Mouse (Mus musculus) bone marrow, adult 2 months (tissue): ENCODE measurements at regions not wholly inside any gene's neighbourhood (a gene's known extent, or its start where the extent isn't known, plus 50 kb on each side); places are given as distances from the start of the nearest gene placed in this dataset.

Experiments used
- H3K27ac ChIP-seq: fragments of 200-500 bp; 2 replicates; pipeline ENCODE4 v1.5.1; 2012; ENCODE audit warnings: low read depth, mild to moderate bottlenecking, control low read depth, inconsistent platforms, low read length; ENCODE audit not compliant: control insufficient read depth, poor library complexity, insufficient read depth
- H3K4me1 ChIP-seq: fragments of 200-500 bp; 2 replicates; pipeline ENCODE4 v1.6.1; 2011; ENCODE audit warnings: low read length; ENCODE audit not compliant: control insufficient read depth, insufficient read depth
- H3K4me3 ChIP-seq: fragments of 200-500 bp; replicated peaks from 2 replicates; pipeline ENCODE3; 2011; ENCODE audit warnings: mild to moderate bottlenecking, low read depth, low read length, control low read depth; ENCODE audit not compliant: control insufficient read depth
- CTCF ChIP-seq: fragments of 200-500 bp; IDR thresholded peaks from 2 replicates; pipeline ENCODE4 v1.5.1; 2011; ENCODE audit warnings: low read length, control low read depth; ENCODE audit not compliant: control insufficient read depth, insufficient read depth
- POLR2A ChIP-seq: fragments of 200-500 bp; IDR thresholded peaks from 2 replicates; pipeline ENCODE4 v1.6.1; 2011; ENCODE audit warnings: low read depth, mild to moderate bottlenecking, control low read depth, low read length, borderline replicate concordance; ENCODE audit not compliant: control insufficient read depth
- WGBS: fragments of 180-500 bp; shearing (Covaris S2); methylation state at CpG from one replicate; pipeline ENCODE4 v1.1.7; 2018; 5-methylcytosine and 5-hydroxymethylcytosine counted together

DNA sequence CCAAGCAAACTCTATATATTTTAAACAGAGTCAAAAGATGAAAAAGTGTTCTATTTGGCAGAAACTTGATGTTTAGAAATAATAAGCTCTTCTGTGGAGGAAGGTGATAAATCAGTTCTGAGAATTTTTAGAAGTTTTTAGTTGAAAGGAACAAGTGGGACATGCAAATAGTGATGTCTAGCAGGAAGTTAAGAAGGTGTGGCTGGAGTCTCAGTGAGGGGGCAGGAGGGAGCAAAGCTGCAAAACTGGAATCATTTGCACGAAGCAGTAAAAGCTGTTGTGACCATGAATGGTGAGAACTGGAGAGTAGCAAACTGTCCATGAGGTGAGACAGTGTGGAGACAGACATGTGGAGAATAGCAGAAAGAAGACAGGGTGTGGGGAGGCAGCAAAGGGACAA is 157.1 kb upstream of the Cxadr start:
- H3K4me3 ChIP-seq: no peak overlapping the region
- no peaks in the 10 kb centered on the region for H3K4me1 ChIP-seq
- TF ChIP-seq CTCF: no peak
- no peak for TF ChIP-seq POLR2A
- WGBS: 10% methylated on average over 1 of the region's 1 CpGs
- no peak overlapping the region for H3K27ac ChIP-seq

DNA sequence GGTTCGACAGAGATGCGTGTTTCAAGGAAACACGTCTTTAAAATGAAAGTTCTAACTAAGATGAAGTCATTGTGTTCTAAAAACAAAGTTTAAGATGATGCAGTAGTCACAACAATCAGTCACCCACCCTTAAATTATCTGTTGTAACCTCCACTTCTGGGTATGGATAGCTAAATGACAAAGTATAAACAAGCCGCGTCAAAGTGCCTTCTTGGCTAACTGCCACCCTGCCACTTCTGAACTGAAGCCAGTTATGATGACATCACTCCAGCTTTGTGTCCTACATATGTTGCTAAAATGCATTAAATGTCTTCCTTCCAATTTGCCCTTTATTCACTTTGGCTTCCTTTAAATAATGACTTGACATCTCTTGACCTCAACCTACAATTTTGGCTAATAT is 165.8 kb upstream of the Cxadr start:
- WGBS: 86% methylated on average over 5 of the region's 5 CpGs
- no peak overlapping the region for H3K4me3 ChIP-seq
- no peaks in the 10 kb centered on the region for H3K4me1 ChIP-seq
- TF ChIP-seq CTCF (no peak), POLR2A (no peak)
- no peak overlapping the region for H3K27ac ChIP-seq

DNA sequence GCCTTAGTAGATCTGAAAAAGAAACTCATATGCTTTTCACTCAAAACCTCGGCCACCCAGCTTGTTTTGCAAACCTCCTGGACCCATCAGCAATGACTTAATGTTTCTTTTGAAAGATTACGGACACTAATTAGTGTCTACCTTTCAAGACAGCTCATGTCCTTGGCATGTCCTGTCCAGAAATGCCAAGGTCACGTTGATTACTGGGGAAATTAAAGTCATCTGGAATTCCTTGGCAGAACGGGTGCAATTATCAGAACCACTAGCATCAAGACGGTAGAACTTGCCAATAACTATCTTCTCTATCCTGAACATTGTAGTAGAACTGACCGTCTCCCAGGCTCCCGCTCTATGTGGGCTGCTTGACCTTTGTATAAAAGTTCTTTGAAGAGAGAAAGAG is 166.8 kb upstream of the Cxadr start:
- TF ChIP-seq CTCF (no peak), POLR2A (no peak)
- no peak overlapping the region for H3K4me3 ChIP-seq
- no peak overlapping the region for H3K27ac ChIP-seq
- 79% methylated on average over 7 of the region's 7 CpGs for WGBS
- no peaks in the 10 kb centered on the region for H3K4me1 ChIP-seq

DNA sequence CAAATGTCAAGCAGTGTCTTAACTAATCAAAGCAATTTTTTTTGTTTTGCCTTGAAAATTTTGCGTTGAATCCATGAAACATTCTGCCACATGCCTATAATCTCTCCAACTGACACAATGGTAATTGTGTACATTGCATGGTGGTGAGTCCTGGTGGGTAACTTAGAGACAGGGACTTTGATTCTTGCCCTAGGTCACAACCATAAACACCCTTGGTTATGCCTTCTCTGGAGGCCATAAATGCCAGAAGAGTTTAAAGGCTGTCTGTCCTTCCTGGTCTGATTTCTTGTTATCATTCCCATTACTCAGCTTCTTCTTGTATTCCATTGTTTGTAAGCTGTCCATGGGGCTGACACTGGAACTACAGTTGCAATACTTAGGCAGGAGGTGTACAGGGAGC is 179.6 kb upstream of the Cxadr start:
- Histone ChIP-seq H3K27ac (no peak overlapping the region), H3K4me1 (no peaks in the 10 kb centered on the region), H3K4me3 (no peak overlapping the region)
- WGBS: 64% methylated on average over 1 of the region's 1 CpGs
- TF ChIP-seq POLR2A (no peak), CTCF (no peak)

DNA sequence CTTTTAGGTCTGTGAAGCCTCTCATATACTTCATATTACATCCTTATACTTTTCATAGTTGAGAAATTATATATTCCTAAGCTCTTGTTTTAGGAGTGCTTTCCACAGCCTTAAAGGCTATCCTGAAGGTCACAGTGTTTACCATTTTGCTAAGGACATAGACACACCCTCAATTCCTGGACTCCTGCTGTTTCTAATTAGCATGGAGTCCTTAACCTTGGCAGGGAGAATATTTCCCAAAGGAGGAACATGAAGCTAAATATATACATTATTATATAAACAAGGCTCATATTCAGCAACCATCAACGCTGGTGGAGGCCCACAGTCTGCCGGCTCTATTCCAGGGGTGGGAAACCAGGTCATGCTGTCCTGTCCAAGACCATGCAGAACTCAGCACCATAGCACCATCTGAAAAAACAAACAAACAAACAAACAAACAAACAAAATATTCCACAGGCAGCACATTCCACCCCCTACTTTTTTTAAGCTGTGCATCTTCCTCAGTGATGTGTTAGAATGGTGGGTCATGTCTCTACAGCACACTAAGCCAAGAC is 180.9 kb upstream of the Cxadr start:
- H3K4me3 ChIP-seq: no peak overlapping the region
- TF ChIP-seq CTCF (no peak), POLR2A (no peak)
- 88% methylated on average over 2 of the region's 2 CpGs for WGBS
- H3K4me1 ChIP-seq: no peaks in the 10 kb centered on the region
- no peak overlapping the region for H3K27ac ChIP-seq

DNA sequence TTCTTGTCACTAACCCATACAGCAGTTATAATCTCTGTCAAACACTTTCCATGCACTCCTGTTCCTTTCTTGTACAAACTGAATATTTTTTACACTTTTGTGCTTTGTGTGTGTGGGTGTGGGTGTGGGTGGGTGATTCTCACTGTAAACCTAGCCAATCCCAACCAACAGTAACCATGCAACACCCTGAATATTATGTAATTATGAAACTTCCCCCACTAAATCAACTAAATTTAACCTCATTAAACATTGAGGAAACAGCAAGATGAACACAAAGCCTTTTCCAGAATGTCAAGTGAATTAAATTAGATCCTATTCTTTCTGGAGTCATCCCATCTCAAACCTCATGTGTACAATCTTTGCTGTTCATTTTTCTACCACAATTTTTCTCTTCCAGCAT is 197.0 kb upstream of the Cxadr start:
- Histone ChIP-seq H3K4me1 (no peaks in the 10 kb centered on the region), H3K27ac (no peak overlapping the region), H3K4me3 (no peak overlapping the region)
- no peak for TF ChIP-seq POLR2A
- no peak for TF ChIP-seq CTCF

DNA sequence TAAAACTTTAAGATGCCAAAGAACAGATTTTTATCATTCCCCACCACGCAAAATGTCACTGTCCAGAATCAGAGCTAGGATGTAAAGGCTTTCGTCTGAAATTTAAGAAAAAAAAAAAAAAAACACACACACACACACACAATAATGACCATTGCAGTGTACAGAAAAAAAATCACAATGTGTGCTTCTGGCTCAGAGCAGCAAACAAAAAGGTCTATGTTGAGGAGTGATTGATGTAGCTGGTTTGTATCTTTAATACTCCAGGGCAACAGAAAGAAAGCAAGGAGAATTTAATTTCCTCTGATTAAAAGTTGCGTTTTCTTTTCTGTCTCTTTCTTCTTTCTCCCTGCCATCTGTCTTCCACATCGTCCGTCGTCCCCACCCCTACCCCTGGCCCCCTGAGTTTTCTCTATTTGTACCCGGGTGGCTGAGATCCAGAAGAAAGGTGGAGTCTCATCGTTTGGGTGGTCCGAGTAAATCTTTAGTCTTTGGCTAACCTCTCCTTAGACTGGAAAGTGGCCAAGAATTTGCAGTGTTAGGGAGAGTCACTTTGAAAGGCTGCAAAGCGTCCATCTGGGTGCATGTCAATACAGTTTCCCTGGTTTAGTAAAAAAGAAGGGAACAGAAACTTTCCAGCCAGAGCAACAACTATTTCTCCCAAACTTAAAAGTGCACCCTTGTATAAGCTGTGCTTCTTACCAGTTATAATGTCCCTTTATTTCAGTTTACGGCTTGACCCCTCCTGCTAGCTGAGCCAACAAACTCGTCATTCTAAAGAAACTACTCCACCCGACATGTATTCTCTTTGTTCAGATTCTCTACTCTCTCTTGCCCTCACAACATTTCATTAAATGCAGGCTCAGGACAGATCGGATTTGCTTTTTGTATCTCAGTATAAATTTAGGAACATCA is 199.6 kb upstream of the Cxadr start:
- no peak for TF ChIP-seq CTCF
- TF ChIP-seq POLR2A: no peak
- no peak overlapping the region for H3K4me3 ChIP-seq
- WGBS: 73% methylated on average over 14 of the region's 14 CpGs
- no peaks in the 10 kb centered on the region for H3K4me1 ChIP-seq
- H3K27ac ChIP-seq: no peak overlapping the region

DNA sequence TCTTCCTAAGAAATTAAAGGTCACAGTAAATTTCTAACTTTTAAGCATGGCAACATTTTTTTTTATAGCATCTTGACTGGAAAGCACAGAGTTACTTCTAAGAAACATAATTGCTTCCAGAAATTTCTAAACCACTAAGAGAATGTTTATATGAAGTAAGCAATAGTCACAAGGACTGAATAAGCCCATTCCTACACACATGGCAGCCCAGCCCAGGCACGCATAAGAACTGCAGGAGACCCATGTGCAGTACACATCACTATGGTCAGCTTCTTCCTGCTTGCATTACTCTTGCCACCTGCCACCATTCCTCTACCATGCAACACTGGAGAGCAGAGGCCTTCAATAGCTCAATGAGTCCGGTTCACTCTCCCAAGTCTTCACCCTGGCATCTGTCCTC is 201.4 kb upstream of the Cxadr start:
- TF ChIP-seq CTCF (no peak), POLR2A (no peak)
- Histone ChIP-seq H3K4me1 (no peaks in the 10 kb centered on the region), H3K4me3 (no peak overlapping the region), H3K27ac (no peak overlapping the region)
- WGBS: 76% methylated on average over 2 of the region's 2 CpGs

DNA sequence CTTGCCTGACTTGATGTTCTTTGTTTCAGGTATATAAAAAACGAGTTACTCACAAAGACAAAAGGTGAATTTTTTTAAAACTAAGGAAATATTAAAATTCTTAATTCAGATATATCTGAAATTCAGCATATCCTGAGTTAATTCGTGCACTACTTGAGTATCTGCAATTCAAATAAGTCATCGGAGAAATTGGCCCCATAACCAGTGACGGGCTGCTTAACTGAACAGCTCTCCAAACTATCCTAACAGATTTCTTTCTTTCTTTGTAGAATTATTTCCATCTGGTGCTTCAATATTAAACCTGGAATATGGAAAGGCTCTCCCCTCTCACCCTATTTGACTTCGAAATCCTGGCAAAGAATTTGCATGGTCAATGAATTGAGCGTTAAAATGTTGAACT is 202.2 kb upstream of the Cxadr start:
- TF ChIP-seq POLR2A (no peak), CTCF (no peak)
- H3K4me3 ChIP-seq: no peak overlapping the region
- H3K27ac ChIP-seq: no peak overlapping the region
- 70% methylated on average over 6 of the region's 6 CpGs for WGBS
- no peaks in the 10 kb centered on the region for H3K4me1 ChIP-seq
